Mouse (Mus musculus) MEL (cell line): ENCODE measurements around the gene Ndrg4.
A peak's percentile ranks its signal among the peaks of the same experiment; 100 is the strongest.

Experiments
- CTCF ChIP-seq, 3 experiments: IDR thresholded peaks in 2 of 3; conservative IDR thresholded peaks in 1 of 3; 2 replicates each; pipeline ENCODE4 v1.5.1; 2011 to 2012; ENCODE audit warnings: low read length in 3 of 3, low read depth in 2 of 3, mild to moderate bottlenecking in 2 of 3, improper control_type of control experiment in 1 of 3, inconsistent platforms in 1 of 3, mixed read lengths in 1 of 3, moderate library complexity in 1 of 3; ENCODE audit not compliant: control insufficient read depth in 1 of 3, insufficient read depth in 1 of 3, poor library complexity in 1 of 3, severe bottlenecking in 1 of 3
- EP300 ChIP-seq, 2 experiments: IDR thresholded peaks; 2 replicates each; pipeline ENCODE4 v1.6.1; 2011; ENCODE audit warnings: improper control_type of control experiment in 2 of 2, low read length in 2 of 2, low read depth in 1 of 2, mild to moderate bottlenecking in 1 of 2
- GATA1 ChIP-seq: IDR thresholded peaks from 2 replicates; pipeline ENCODE4 v1.6.1; 2011; ENCODE audit warnings: low read depth, low read length, improper control_type of control experiment
- MAX ChIP-seq: IDR thresholded peaks from 2 replicates; pipeline ENCODE4 v1.6.1; 2011; ENCODE audit warnings: low read length, improper control_type of control experiment
- MEF2A ChIP-seq: IDR thresholded peaks from 2 replicates; pipeline ENCODE4 v1.6.1; 2014; ENCODE audit warnings: low read depth, mild to moderate bottlenecking, inconsistent platforms, low read length, improper control_type of control experiment; ENCODE audit not compliant: poor library complexity, insufficient replicate concordance, severe bottlenecking; ENCODE audit errors: extremely low read depth
- MYC ChIP-seq: IDR thresholded peaks from 2 replicates; pipeline ENCODE4 v1.6.1; 2011; ENCODE audit warnings: low read depth, mild to moderate bottlenecking, low read length, improper control_type of control experiment, moderate library complexity
- NRF1 ChIP-seq: IDR thresholded peaks from 2 replicates; pipeline ENCODE4 v1.6.1; 2014; ENCODE audit warnings: low read depth, mild to moderate bottlenecking, inconsistent platforms, low read length, improper control_type of control experiment, moderate library complexity; ENCODE audit not compliant: poor library complexity, insufficient read depth, severe bottlenecking
- POLR2A ChIP-seq, 2 experiments: IDR thresholded peaks; 2 replicates each; pipeline ENCODE4 v1.6.1; 2011 to 2012; ENCODE audit warnings: low read length in 2 of 2, mild to moderate bottlenecking in 2 of 2, control low read depth in 1 of 2, improper control_type of control experiment in 1 of 2, low read depth in 1 of 2, moderate library complexity in 1 of 2; ENCODE audit not compliant: control insufficient read depth in 1 of 2, insufficient read depth in 1 of 2, poor library complexity in 1 of 2
- TAL1 ChIP-seq: IDR thresholded peaks from 2 replicates; pipeline ENCODE4 v1.6.1; 2012; ENCODE audit warnings: mild to moderate bottlenecking, inconsistent platforms, low read length, moderate library complexity, mixed read lengths

DNA sequence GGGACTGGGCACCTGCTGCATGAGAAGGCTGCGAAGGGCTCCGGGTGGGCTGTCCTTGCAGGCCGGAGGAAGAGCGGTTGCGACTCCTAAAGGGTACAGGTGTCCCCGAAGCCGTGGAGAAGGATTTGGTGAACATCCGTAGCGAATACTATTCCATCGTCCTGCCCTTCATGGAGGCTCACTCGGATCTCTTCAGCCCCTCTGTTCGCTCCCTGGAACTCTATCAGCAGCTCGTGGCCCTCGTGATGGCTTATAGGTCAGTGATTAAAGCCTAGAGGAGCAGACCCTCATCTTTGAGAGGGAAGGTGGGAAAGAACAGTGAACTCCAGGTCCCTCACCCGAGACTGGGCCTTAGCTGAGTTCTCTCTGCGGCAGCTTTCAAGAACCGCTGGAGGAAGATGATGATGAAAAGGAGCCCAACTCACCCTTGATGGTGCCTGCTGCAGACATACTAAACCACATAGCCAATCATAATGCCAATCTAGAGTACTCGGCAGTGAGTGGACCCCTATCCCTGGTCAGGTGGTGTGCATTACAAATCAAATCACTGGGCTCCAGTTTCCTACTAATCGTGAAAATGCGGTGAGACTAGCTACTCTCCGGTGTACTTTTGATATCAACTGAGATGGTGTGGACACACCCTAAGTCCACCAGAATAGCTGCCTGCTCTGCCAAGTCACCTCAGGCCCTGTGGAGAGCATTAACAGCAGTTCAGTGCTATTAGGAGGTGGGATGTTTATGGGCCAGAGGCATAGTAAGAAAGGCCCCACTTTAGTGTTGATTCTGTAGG is 40.0 kb downstream of the Ndrg4 start:
- no peak for TF ChIP-seq NRF1
- TF ChIP-seq EP300 (IDR thresholded peaks at IDR 0.05; ENCODE audit: low read depth in 1 of 2, low read length in 2 of 2) = no peak
- no peak for TF ChIP-seq CTCF (IDR thresholded peaks at IDR 0.05 in 2 of 3, conservative IDR thresholded peaks at IDR 0.05 in 1 of 3; ENCODE audit: control insufficient read depth in 1 of 3, insufficient read depth in 1 of 3, low read depth in 2 of 3, low read length in 3 of 3, poor library complexity in 1 of 3, severe bottlenecking in 1 of 3)
- TF ChIP-seq MAX = no peak
- no peak for TF ChIP-seq TAL1
- TF ChIP-seq MEF2A = no peak
- 0 out of 4 replicates have a peak, but pooled peaks of 1 of the 2 experiments have one; percentile 30 for TF ChIP-seq POLR2A (IDR thresholded peaks at IDR 0.05; ENCODE audit: control insufficient read depth in 1 of 2, insufficient read depth in 1 of 2, low read depth in 1 of 2, low read length in 2 of 2, poor library complexity in 1 of 2)
- no peak for TF ChIP-seq MYC
- TF ChIP-seq GATA1 = no peak
